Mouse (Mus musculus): ENCODE results near the gene Cacna1b. TPM values are rescaled to one million over a fixed set of nuclear protein-coding genes. Genes with fewer than 3 reads are reported as not detected.

The Cacna1b gene
- polyA plus RNA-seq (2016; fragmentation: Nextera tagmentation; extraction: Ambion mirVana) = 3.3 and 7.0 TPM in 2 replicates

DNA sequence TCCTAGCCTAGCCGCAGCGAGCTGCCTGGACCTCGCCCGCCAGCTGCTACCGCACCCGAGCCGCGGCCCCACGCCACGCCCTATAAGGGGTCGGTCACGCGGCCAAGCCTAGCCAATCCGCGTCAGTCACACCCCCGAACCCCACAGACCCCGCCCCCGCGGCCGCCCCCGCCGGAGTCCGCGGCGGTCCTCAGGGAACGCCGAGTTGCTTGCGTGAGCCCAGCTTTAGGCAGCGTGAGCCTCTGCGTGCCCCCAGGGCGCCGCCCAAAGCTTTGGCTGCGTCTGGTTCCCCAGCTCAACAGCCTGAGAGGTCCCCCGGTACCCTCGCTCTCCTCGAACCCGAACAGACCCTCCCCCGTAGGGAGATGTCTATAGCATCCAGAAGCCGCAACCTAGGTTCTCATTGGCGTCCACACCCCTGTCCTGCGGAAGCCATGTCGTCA lies at the start of gene Cacna1b:
TSS of gene Cacna1b (minus strand) at position 38 of the 443 bp plus-strand sequence.
- Histone ChIP-seq H3K36me3 (no peaks in the 10 kb centered on the region), H3K4me2 (replicated peaks) (peak within 1 kb of the TSS; percentile 97), H3K9me3 (no peaks in the 10 kb centered on the region), H3K27ac (replicated peaks) (peak within 1 kb of the TSS; percentile 72), H3K9ac (replicated peaks) (peak within 1 kb of the TSS; percentile 68), H3K4me3 (peak within 1 kb of the TSS; percentile 72), H3K4me1 (peaks cover 10% of the 10 kb centered on the region), H3K27me3 (peaks cover 40% of the 10 kb centered on the region)
- peak; percentile 95 for ATAC-seq (ENCODE audit: low FRiP score, low read depth)
- under 1% methylated on average over 42 of the region's 42 CpGs for WGBS

DNA sequence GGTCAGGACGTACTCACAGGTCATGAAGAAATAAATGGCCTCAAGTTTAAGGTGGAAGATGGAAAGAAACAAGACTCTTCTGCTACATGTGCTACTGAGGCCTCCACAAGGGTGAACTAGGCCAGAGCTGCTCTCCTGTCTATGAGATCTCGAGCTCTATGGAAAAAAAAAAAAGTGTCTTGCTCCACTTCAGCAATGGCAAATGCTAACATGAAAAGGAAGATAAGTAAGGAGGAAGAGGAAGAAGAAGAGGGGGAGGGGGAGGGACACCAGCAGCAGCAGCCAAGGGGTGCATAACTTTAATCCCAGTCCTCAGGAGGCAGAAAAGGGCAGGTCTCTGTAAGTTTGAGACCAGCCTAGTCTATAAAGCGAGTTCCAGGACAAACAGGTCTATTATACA lies 46.8 kb upstream of the Cacna1b start:
- no peaks in the 10 kb centered on the region for H3K9me3 ChIP-seq
- no peak overlapping the region for H3K27ac ChIP-seq (replicated peaks)
- no peak for ATAC-seq (ENCODE audit: low FRiP score, low read depth)
- no peak overlapping the region for H3K4me3 ChIP-seq
- peaks cover 91% of the 10 kb centered on the region for H3K36me3 ChIP-seq
- WGBS = 83% methylated on average over 3 of the region's 3 CpGs
- H3K9ac ChIP-seq (replicated peaks) = no peak overlapping the region
- no peaks in the 10 kb centered on the region for H3K4me1 ChIP-seq
- no peaks in the 10 kb centered on the region for H3K27me3 ChIP-seq
- H3K4me2 ChIP-seq (replicated peaks) = no peak overlapping the region

DNA sequence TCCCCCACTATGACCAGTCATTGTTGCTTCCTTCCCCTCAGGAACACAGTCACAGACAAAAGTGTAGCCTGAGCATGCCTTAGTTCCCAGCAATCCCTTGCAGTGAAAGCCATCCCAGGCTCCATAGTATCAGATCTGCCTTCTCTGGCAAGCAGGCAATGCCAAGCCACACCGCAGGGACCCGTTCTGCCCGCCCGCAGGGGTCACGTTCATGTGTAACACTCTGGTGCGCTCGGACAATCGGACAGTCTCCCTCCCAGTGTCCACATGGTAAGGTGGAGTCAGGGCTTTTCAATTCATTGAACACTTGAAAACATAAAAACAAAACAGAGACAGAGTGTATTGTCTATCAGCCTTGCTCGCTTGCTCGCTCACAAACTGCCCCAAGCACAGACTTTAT lies 44.7 kb upstream of the Cacna1b start:
- no peak overlapping the region for H3K27ac ChIP-seq (replicated peaks)
- no peak overlapping the region for H3K4me2 ChIP-seq (replicated peaks)
- H3K9ac ChIP-seq (replicated peaks) = no peak overlapping the region
- WGBS = 90% methylated on average over 10 of the region's 10 CpGs
- peaks cover 93% of the 10 kb centered on the region for H3K36me3 ChIP-seq
- ATAC-seq (ENCODE audit: low FRiP score, low read depth) = no peak
- no peaks in the 10 kb centered on the region for H3K4me1 ChIP-seq
- H3K4me3 ChIP-seq = no peak overlapping the region
- H3K27me3 ChIP-seq = no peaks in the 10 kb centered on the region
- H3K9me3 ChIP-seq = no peaks in the 10 kb centered on the region

DNA sequence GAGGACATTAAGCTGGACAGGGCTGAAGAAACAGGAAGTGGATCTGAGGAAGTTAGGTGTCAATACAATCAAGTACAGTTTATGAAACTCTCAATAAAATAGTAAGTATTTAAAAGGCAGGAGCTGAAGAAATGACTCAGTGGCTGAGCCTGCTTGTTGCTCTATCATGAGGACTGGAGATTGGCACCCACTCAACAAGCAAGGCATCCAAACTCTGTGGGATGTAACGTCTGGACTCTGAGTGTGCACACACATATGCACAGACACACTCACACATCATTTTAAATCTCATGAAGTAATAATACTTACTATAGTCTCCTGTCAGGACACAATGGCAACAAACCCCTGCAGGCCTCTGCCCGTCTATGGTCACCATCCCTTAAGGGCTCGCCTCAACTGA lies 44.1 kb upstream of the Cacna1b start:
- WGBS = 97% methylated on average over 3 of the region's 3 CpGs
- Histone ChIP-seq H3K4me1 (no peaks in the 10 kb centered on the region), H3K4me2 (replicated peaks) (no peak overlapping the region), H3K9ac (replicated peaks) (no peak overlapping the region), H3K4me3 (no peak overlapping the region), H3K27ac (replicated peaks) (no peak overlapping the region), H3K36me3 (peaks cover 93% of the 10 kb centered on the region), H3K27me3 (no peaks in the 10 kb centered on the region), H3K9me3 (no peaks in the 10 kb centered on the region)
- ATAC-seq (ENCODE audit: low FRiP score, low read depth) = no peak

DNA sequence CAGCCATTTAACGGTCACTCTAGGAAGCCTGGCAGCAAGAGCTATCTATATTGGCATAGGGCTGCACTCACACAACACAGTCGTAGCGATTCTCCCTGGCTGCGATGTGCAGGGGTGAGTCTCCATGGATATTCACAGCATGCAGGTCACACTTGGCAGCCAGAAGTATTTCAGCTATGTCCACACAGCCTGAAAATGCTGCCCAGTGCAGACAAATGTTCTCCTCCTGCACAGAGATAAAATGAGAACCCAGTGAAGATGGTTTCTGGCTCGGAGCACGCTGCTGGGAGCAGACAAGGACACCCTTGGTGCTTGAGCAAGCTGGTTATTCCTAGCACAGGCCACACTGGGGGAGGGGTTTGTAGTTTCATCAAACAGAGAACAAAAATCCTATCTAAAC lies 43.2 kb upstream of the Cacna1b start:
- Histone ChIP-seq H3K4me1 (no peaks in the 10 kb centered on the region), H3K4me3 (no peak overlapping the region), H3K9me3 (no peaks in the 10 kb centered on the region), H3K9ac (replicated peaks) (no peak overlapping the region), H3K4me2 (replicated peaks) (no peak overlapping the region), H3K27me3 (no peaks in the 10 kb centered on the region), H3K27ac (replicated peaks) (no peak overlapping the region), H3K36me3 (peaks cover 94% of the 10 kb centered on the region)
- 91% methylated on average over 6 of the region's 6 CpGs for WGBS
- no peak for ATAC-seq (ENCODE audit: low FRiP score, low read depth)

DNA sequence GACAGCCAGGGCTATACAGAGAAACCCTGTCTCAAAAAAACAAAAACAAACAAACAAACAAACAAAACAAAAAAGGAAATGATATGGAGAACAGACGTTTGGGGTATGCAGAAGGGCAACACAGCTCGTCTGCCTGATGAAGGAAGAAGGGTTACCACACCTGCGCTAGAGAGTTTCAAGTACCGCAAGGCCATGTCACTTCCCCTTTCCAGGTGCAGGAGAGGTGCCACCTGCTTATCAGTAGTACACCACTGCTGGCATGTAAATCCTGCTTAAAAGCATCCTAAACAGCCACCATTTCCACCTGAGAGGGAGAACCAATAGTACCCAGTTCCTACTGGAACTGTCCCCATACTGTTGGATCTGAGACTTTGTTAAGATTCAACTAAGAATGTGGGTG lies 42.7 kb upstream of the Cacna1b start:
- no peak overlapping the region for H3K27ac ChIP-seq (replicated peaks)
- peaks cover 94% of the 10 kb centered on the region for H3K36me3 ChIP-seq
- no peak for ATAC-seq (ENCODE audit: low FRiP score, low read depth)
- no peaks in the 10 kb centered on the region for H3K4me1 ChIP-seq
- H3K4me2 ChIP-seq (replicated peaks) = no peak overlapping the region
- no peaks in the 10 kb centered on the region for H3K9me3 ChIP-seq
- H3K4me3 ChIP-seq = no peak overlapping the region
- H3K9ac ChIP-seq (replicated peaks) = no peak overlapping the region
- WGBS = 92% methylated on average over 4 of the region's 4 CpGs
- no peaks in the 10 kb centered on the region for H3K27me3 ChIP-seq

DNA sequence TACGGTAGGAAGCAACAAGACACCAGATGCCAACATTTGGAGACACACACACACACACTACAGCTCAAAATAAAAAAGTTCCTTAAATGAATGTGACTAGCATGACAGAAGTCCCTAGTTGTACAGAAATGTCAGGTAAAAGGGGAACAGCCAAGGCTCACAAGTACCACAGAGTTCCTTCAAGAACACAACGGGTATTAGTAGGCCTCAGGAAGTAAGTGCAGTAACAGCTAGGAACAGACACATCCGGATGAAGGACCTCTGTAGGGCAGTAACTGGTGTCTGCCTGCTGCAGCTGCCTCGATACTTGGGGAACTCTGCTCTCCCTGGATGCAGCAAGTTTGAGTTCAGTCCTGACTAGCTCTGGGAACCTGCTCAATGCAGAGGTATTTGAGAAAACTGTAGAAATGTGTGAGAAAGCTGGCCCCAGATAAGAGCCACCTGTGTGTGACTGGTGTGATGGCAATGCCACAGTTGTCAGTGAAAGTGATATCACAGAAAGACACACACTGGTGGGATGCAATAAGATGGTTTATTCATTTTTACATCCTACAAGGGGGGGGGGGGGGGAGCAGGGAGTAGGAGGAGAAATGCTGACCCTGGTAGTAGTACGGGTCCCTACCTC lies 34.0 kb upstream of the Cacna1b start:
- ATAC-seq (ENCODE audit: low FRiP score, low read depth) = no peak
- Histone ChIP-seq H3K4me2 (replicated peaks) (no peak overlapping the region), H3K27me3 (no peaks in the 10 kb centered on the region), H3K9me3 (no peaks in the 10 kb centered on the region), H3K9ac (replicated peaks) (no peak overlapping the region), H3K4me3 (no peak overlapping the region), H3K4me1 (no peaks in the 10 kb centered on the region), H3K27ac (replicated peaks) (no peak overlapping the region), H3K36me3 (peaks cover 93% of the 10 kb centered on the region)
- WGBS = 88% methylated on average over 5 of the region's 5 CpGs

DNA sequence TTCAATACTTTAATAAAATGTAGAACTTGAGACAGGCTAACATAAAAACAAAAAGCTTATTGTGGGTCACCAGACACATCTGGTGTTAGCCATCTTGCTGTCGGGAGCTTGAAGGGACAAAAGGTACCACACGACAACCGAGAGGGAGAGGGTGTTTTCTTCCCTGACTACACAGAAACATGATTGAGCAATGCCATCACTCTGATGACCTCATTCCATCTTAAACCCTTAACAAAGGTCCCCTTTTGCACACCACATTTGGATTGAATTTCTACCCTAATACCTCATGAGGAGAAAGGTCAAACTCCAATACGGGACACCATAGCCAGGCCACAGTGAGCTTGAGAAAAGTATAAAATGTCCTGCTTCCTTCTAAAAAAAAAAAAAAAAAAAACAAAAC lies 24.3 kb upstream of the Cacna1b start:
- no peaks in the 10 kb centered on the region for H3K9me3 ChIP-seq
- 66% methylated on average over 4 of the region's 4 CpGs for WGBS

DNA sequence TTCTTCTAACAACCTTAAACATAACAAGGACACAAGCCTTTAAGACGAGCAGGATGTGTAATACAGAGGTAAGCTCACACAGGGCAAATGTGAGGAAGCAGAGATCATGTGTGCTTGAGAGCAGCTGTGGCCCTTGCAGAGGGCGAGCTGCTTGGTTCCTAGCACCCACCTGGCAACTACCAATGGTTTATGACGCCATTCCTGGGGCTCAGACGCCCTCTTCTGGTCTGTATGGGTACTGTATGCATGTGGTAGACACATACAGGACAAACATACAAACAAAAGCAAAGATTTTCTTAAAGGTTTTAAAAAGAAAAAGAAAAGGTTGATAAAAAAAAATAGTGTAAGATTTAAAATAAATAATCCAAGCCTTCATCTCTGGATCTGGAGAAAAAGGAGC lies 18.3 kb upstream of the Cacna1b start:
- no peaks in the 10 kb centered on the region for H3K27me3 ChIP-seq
- H3K9me3 ChIP-seq = no peaks in the 10 kb centered on the region
- H3K4me2 ChIP-seq (replicated peaks) = no peak overlapping the region
- H3K4me3 ChIP-seq = no peak overlapping the region
- no peaks in the 10 kb centered on the region for H3K36me3 ChIP-seq
- no peak overlapping the region for H3K27ac ChIP-seq (replicated peaks)
- H3K9ac ChIP-seq (replicated peaks) = no peak overlapping the region
- H3K4me1 ChIP-seq = peaks cover 6% of the 10 kb centered on the region; the same call in 1 of the 2 replicates
- 54% methylated on average over 4 of the region's 4 CpGs for WGBS
- no peak for ATAC-seq (ENCODE audit: low FRiP score, low read depth)

More for the DNA sequence above, 24.3 kb upstream of the Cacna1b start:
- Histone ChIP-seq H3K4me1 (no peaks in the 10 kb centered on the region), H3K4me2 (replicated peaks) (no peak overlapping the region), H3K27me3 (no peaks in the 10 kb centered on the region), H3K4me3 (no peak overlapping the region), H3K27ac (replicated peaks) (no peak overlapping the region), H3K36me3 (peaks cover 24% of the 10 kb centered on the region), H3K9ac (replicated peaks) (no peak overlapping the region)
- no peak for ATAC-seq (ENCODE audit: low FRiP score, low read depth)

DNA sequence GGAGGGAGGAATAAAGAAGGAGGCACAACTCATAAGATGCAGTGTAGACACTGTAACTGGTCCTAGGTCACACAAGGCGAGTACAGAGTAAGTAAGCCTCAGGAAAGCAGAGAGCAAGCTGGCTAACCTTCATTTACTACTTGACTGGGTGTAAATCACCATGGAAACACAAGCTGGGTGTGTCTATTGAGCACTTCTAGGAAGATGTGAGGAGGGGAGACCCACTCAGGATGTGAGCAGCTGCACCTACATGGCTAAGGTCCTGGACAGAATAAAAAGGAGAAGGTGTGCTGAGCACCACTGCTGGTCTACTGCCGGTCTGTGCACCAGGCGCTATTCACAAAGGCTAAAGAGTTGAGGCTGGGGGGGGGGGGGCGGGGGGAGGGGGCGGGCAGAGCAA lies 13.9 kb upstream of the Cacna1b start:
- Histone ChIP-seq H3K4me3 (no peak overlapping the region), H3K27me3 (no peaks in the 10 kb centered on the region), H3K36me3 (no peaks in the 10 kb centered on the region), H3K4me1 (peaks cover 10% of the 10 kb centered on the region), H3K9me3 (no peaks in the 10 kb centered on the region), H3K4me2 (replicated peaks) (no peak overlapping the region), H3K27ac (replicated peaks) (no peak overlapping the region), H3K9ac (replicated peaks) (no peak overlapping the region)
- peak; percentile 23; the same call in 1 of the 2 replicates for ATAC-seq (ENCODE audit: low FRiP score, low read depth)
- WGBS = 7% methylated on average over 3 of the region's 5 CpGs

DNA sequence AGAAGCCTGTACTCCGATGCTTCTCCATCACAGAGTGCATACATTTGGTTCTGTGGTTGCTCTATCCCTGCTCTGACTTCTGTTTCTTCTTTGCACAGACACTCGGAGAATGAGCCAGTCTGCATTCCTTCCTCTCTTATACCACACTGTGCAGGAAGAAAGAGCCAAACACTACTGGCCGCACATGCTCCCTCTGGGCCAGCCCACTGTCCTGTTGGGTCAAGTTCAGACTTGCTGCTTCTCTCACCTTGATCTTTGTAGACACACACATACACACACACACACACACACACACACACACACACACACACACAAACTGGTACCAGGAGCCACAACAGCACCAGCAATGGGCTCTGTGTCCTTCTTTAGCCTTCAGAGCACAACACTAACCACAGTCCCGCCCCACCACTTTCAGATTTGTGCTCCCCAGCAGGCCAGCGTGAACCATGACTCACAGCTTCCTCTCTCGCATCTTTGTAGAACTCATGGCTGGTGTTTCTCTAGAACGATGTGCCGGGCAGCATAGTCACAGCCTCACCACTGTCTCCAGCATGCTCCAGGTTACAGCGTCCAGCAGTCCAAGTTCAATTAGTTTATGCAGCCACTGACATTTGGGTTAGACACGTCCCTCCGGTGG lies 13.1 kb upstream of the Cacna1b start:
- H3K4me1 ChIP-seq = peaks cover 10% of the 10 kb centered on the region
- no peak overlapping the region for H3K27ac ChIP-seq (replicated peaks)
- peaks cover 2% of the 10 kb centered on the region for H3K27me3 ChIP-seq
- no peak overlapping the region for H3K4me3 ChIP-seq
- ATAC-seq (ENCODE audit: low FRiP score, low read depth) = no peak
- H3K4me2 ChIP-seq (replicated peaks) = no peak overlapping the region
- no peaks in the 10 kb centered on the region for H3K36me3 ChIP-seq
- H3K9ac ChIP-seq (replicated peaks) = no peak overlapping the region
- WGBS = 80% methylated on average over 11 of the region's 11 CpGs
- H3K9me3 ChIP-seq = no peaks in the 10 kb centered on the region

DNA sequence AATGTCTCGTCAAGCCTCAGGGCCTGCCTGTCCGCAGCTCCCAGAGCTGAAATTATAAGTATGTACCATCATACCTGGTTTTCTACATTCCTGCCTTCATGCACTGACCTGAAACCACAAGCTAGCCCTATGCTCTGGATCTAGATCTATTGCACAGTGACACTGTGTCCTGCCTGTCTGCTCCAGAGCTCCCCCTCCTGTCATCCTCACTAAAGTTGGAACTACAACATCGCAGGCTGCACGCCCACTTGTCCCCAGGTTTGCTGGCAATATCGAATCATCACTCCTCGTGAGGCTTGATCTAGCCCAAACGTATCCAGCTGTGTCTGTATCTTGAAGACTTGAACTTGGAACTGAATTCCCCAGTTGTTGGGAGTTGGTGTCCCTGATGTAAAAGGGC lies 11.9 kb upstream of the Cacna1b start:
- no peak overlapping the region for H3K9ac ChIP-seq (replicated peaks)
- H3K4me2 ChIP-seq (replicated peaks) = no peak overlapping the region
- H3K4me3 ChIP-seq = no peak overlapping the region
- no peaks in the 10 kb centered on the region for H3K36me3 ChIP-seq
- peaks cover 10% of the 10 kb centered on the region for H3K4me1 ChIP-seq
- ATAC-seq (ENCODE audit: low FRiP score, low read depth) = no peak
- peaks cover 12% of the 10 kb centered on the region for H3K27me3 ChIP-seq
- no peaks in the 10 kb centered on the region for H3K9me3 ChIP-seq
- no peak overlapping the region for H3K27ac ChIP-seq (replicated peaks)
- WGBS = 73% methylated on average over 7 of the region's 7 CpGs

Measured in midbrain, embryonic 12.5 days (tissue).